ENCODE assay signal across 9 mouse cellular contexts in genomic region chr16:33019117-33019770, GRCm38 (mm10). TPM values are rescaled to one million over a fixed set of nuclear protein-coding genes. Genes with fewer than 3 reads are reported as not detected.
DNase-seq lines count a peak whose midpoint lies in the region; TF ChIP-seq lines count a peak whose summit lies in the region.
"Had no signal": no experiment of that assay in that cellular context is flagged by ENCODE, and none has a peak within 500 bp of the region (broad histone marks: within the 10 kb centered on the region; RNA-seq: fewer than 3 reads in every experiment).

No protein-coding gene starts in this region.

- no peak for TF ChIP-seq CTCF in heart, adult 2 months (IDR thresholded peaks at IDR 0.05)

- no peaks in the 10 kb centered on the region for H3K36me3 ChIP-seq in heart, adult 2 months (ENCODE audit: control insufficient read depth, insufficient read depth, low read length)

- intact Hi-C loops in heart, adult 2 months (cut with DNase I): no loop called here

- TF ChIP-seq EP300 in heart, adult 2 months (IDR thresholded peaks at IDR 0.05; ENCODE audit: insufficient read depth, low read depth, low read length): no peak

- 75% methylated on average over 21 of the region's 21 CpGs for whole genome bisulfite sequencing in heart, adult 2 months

- H3K9ac ChIP-seq in heart, adult 2 months (ENCODE audit: low read depth, low read length): no peak overlapping the region
- H3K9ac ChIP-seq: hindbrain, embryonic 13.5 days had no signal

- no peak for TF ChIP-seq POLR2A in heart, adult 2 months (IDR thresholded peaks at IDR 0.05; ENCODE audit: insufficient read depth, low read depth, low read length)

- no peak overlapping the region for H3K27ac ChIP-seq in heart, adult 2 months
- H3K27ac ChIP-seq: hindbrain, embryonic 13.5 days had no signal

- no peak overlapping the region for H3K4me3 ChIP-seq in heart, adult 2 months
- H3K4me3 ChIP-seq: hindbrain, embryonic 13.5 days had no signal

- H3K27me3 ChIP-seq in heart, adult 2 months (ENCODE audit: control insufficient read depth, insufficient read depth, low read length): no peaks in the 10 kb centered on the region
- H3K27me3 ChIP-seq: hindbrain, embryonic 13.5 days had no signal

- DNase-seq in heart, adult 11 months: peak; percentile 82
- DNase-seq in heart, adult 2 months: no peak
- peak; percentile 51 for DNase-seq in ES-CJ7 (ENCODE audit: low read depth, low spot score)
- peak; percentile 32 for DNase-seq in gastrocnemius, postnatal 10 days
- DNase-seq in kidney, postnatal 25 days: peak; percentile 58 to 86
- DNase-seq in right cerebral cortex, postnatal 25 days: no peak
- DNase-seq in spleen, adult 12 weeks (ENCODE audit: low spot score): no peak
- no peak for DNase-seq in cerebellum, adult 9-10 months

- H3K4me1 ChIP-seq in heart, adult 2 months (ENCODE audit: control insufficient read depth, insufficient read depth, low read length): no peaks in the 10 kb centered on the region
- H3K4me1 ChIP-seq: hindbrain, embryonic 13.5 days had no signal

- no peaks in the 10 kb centered on the region for H3K79me2 ChIP-seq in heart, adult 2 months (replicated peaks; ENCODE audit: control insufficient read depth, insufficient read depth, low read length)

RNA-seq across cellular contexts. Expression of gene Iqcg, which starts 36.8 kb away (rescaled TPM):
- total RNA-seq in heart, adult 2 months (2021): under 1 TPM; 0.57 to 0.84 TPM
- 0.09 and 0.25 TPM in 2 replicates for polyA plus RNA-seq in heart, adult 2 months (2012; rRNA removed)
- 1 to 10 TPM; 2.0 TPM for total RNA-seq in gastrocnemius, postnatal 10 days (2021)

RNA-seq across cellular contexts. Expression of gene Rpl35a, which starts 37.0 kb away (rescaled TPM):
- total RNA-seq in heart, adult 2 months (2021): 100 to 1,000 TPM; 298 to 319 TPM
- polyA plus RNA-seq in heart, adult 2 months (2012; rRNA removed): 167 and 313 TPM in 2 replicates
- 100 to 1,000 TPM; 413 to 441 TPM for total RNA-seq in gastrocnemius, postnatal 10 days (2021)

RNA-seq across cellular contexts. Expression of gene Lmln, which starts 43.1 kb away (rescaled TPM):
- 1 to 10 TPM; 1.9 to 2.0 TPM for total RNA-seq in heart, adult 2 months (2021)
- polyA plus RNA-seq in heart, adult 2 months (2012; rRNA removed): 1.1 and 1.8 TPM in 2 replicates
- 1 to 10 TPM; 2.2 TPM for total RNA-seq in gastrocnemius, postnatal 10 days (2021)

Comparison
In these comparisons a context has a peak if more than half of its experiments do, and no peak if none do; other contexts are left out.
1. DNase-seq: peak in heart, adult 11 months (single experiment), ES-CJ7 (single experiment), gastrocnemius, postnatal 10 days (single experiment) and kidney, postnatal 25 days (2 of 2); none in heart, adult 2 months (0 of 2), right cerebral cortex, postnatal 25 days (single experiment), spleen, adult 12 weeks (single experiment) and cerebellum, adult 9-10 months (single experiment).